Mouse (Mus musculus): ENCODE results near the gene Rcor1. TPM values are rescaled to one million over a fixed set of nuclear protein-coding genes. Genes with fewer than 3 reads are reported as not detected.
A peak's percentile ranks its signal among the peaks of the same experiment; 100 is the strongest.

Rcor1 gene
- total RNA-seq, 1 experiment = 13.0 TPM

DNA sequence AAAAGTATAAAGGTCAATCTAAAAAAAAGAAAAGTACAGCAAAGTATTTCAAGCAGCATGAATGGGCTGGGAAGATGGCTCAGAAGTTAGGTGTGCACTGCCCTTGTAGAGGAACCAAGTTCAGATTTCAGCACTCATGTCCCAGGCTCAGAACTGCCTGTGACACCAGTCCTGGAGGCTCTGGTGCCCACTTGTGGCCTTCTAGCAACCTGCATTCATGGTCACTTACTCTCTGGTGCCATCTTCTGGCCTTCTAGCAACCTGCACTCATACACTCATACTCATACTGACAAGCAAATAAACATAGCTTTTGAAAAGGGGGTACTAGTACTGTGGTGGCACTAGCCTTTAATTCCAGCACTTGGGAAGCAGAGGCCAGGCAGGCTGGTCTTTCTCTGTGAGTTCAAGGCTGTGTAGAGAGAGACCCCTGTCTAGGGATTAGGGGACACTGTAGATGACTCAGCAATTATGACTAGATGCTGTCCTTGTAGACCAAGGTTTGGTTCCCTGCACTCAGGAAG lies 83.2 kb downstream of the Rcor1 start:
- peak; percentile 66 for DNase-seq (ENCODE audit: low read depth, low spot score)
- Histone ChIP-seq H3K9me3 (ENCODE audit: control insufficient read depth, insufficient read depth, low read depth, low read length) (no peaks in the 10 kb centered on the region), H3K4me3 (ENCODE audit: insufficient read depth in 1 of 2, low read depth in 1 of 2, low read length in 2 of 2, poor library complexity in 1 of 2, severe bottlenecking in 1 of 2) (no peak overlapping the region), H3K4me1 (ENCODE audit: control insufficient read depth in 2 of 2, insufficient read depth in 2 of 2, low read length in 2 of 2, poor library complexity in 1 of 2) (no peaks in the 10 kb centered on the region), H3K9ac (ENCODE audit: insufficient read depth, low read depth, low read length, poor library complexity, severe bottlenecking) (no peak overlapping the region), H3K27ac (ENCODE audit: insufficient read depth, low read depth, low read length, poor library complexity, severe bottlenecking) (no peak overlapping the region), H3K36me3 (ENCODE audit: control insufficient read depth, insufficient read depth, low read length, poor library complexity, severe bottlenecking) (peaks cover 3% of the 10 kb centered on the region; the same call in 1 of the 2 replicates)
- in situ Hi-C loops (cut with MboI; ENCODE audit: low sequenced_read_pairs in 2 of 2, unreplicated experiment in 2 of 2) = no loop called here
- peak; percentile 78 for TF ChIP-seq MAFK (IDR thresholded peaks at IDR 0.05; ENCODE audit: insufficient read depth, low read depth, low read length)
- TF ChIP-seq ZNF384 (IDR thresholded peaks at IDR 0.05; ENCODE audit: low read depth, low read length) = no peak
- TF ChIP-seq CHD2 (IDR thresholded peaks at IDR 0.05; ENCODE audit: low read depth, low read length) = no peak
- peak; percentile 76 for TF ChIP-seq ZC3H11A (IDR thresholded peaks at IDR 0.05; ENCODE audit: borderline replicate concordance, low read depth, low read length)
- 0 out of 2 replicates have a peak, but pooled peaks have one; percentile 39 for TF ChIP-seq HCFC1 (IDR thresholded peaks at IDR 0.05; ENCODE audit: borderline replicate concordance, insufficient read depth, low read length)

GRCm38 (mm10) chr12:111124601-111125260 lies 85.6 kb downstream of the Rcor1 start:
- no peak for DNase-seq (ENCODE audit: low read depth, low spot score)
- H3K9ac ChIP-seq (ENCODE audit: insufficient read depth, low read depth, low read length, poor library complexity, severe bottlenecking) = no peak overlapping the region
- no peaks in the 10 kb centered on the region for H3K4me1 ChIP-seq (ENCODE audit: control insufficient read depth in 2 of 2, insufficient read depth in 2 of 2, low read length in 2 of 2, poor library complexity in 1 of 2)
- TF ChIP-seq ZC3H11A (IDR thresholded peaks at IDR 0.05; ENCODE audit: borderline replicate concordance, low read depth, low read length) (no peak), HCFC1 (IDR thresholded peaks at IDR 0.05; ENCODE audit: borderline replicate concordance, insufficient read depth, low read length) (no peak), ZNF384 (IDR thresholded peaks at IDR 0.05; ENCODE audit: low read depth, low read length) (no peak), MAFK (IDR thresholded peaks at IDR 0.05; ENCODE audit: insufficient read depth, low read depth, low read length) (no peak), CHD2 (IDR thresholded peaks at IDR 0.05; ENCODE audit: low read depth, low read length) (no peak)
- H3K27ac ChIP-seq (ENCODE audit: insufficient read depth, low read depth, low read length, poor library complexity, severe bottlenecking) = no peak overlapping the region
- no peaks in the 10 kb centered on the region; the same call in 1 of the 2 replicates for H3K36me3 ChIP-seq (ENCODE audit: control insufficient read depth, insufficient read depth, low read length, poor library complexity, severe bottlenecking)
- no peak overlapping the region for H3K4me3 ChIP-seq (ENCODE audit: insufficient read depth in 1 of 2, low read depth in 1 of 2, low read length in 2 of 2, poor library complexity in 1 of 2, severe bottlenecking in 1 of 2)
- in situ Hi-C loops (cut with MboI; ENCODE audit: low sequenced_read_pairs in 2 of 2, unreplicated experiment in 2 of 2) = no loop called here
- H3K9me3 ChIP-seq (ENCODE audit: control insufficient read depth, insufficient read depth, low read depth, low read length) = no peaks in the 10 kb centered on the region

DNA sequence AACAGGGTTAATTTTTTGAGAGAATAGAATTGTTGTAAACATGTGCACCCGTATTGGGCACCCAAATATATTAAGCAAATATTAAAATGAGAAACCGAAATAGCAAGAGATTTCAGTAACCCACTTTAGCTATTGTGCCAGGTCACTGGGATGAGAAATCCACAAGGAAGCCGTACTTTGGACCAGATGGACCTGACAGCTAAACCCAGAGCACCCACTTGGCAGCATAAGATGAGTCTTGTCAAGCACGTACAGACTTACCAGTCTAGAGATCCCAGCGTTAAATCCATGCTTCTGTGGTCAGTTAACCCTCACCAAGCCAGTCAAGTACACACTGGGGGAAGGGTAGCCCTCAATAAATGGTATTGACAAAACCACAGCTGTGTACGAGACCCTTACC lies 86.5 kb downstream of the Rcor1 start:
- no peaks in the 10 kb centered on the region for H3K36me3 ChIP-seq (ENCODE audit: control insufficient read depth, insufficient read depth, low read length, poor library complexity, severe bottlenecking)
- H3K4me3 ChIP-seq (ENCODE audit: insufficient read depth in 1 of 2, low read depth in 1 of 2, low read length in 2 of 2, poor library complexity in 1 of 2, severe bottlenecking in 1 of 2) = no peak overlapping the region
- H3K4me1 ChIP-seq (ENCODE audit: control insufficient read depth in 2 of 2, insufficient read depth in 2 of 2, low read length in 2 of 2, poor library complexity in 1 of 2) = no peaks in the 10 kb centered on the region
- TF ChIP-seq HCFC1 (IDR thresholded peaks at IDR 0.05; ENCODE audit: borderline replicate concordance, insufficient read depth, low read length) = no peak
- no peak for TF ChIP-seq ZC3H11A (IDR thresholded peaks at IDR 0.05; ENCODE audit: borderline replicate concordance, low read depth, low read length)
- TF ChIP-seq ZNF384 (IDR thresholded peaks at IDR 0.05; ENCODE audit: low read depth, low read length) = no peak
- TF ChIP-seq MAFK (IDR thresholded peaks at IDR 0.05; ENCODE audit: insufficient read depth, low read depth, low read length) = no peak
- TF ChIP-seq CHD2 (IDR thresholded peaks at IDR 0.05; ENCODE audit: low read depth, low read length) = no peak
- in situ Hi-C loops (cut with MboI; ENCODE audit: low sequenced_read_pairs in 2 of 2, unreplicated experiment in 2 of 2) = no loop called here
- H3K27ac ChIP-seq (ENCODE audit: insufficient read depth, low read depth, low read length, poor library complexity, severe bottlenecking) = no peak overlapping the region
- H3K9ac ChIP-seq (ENCODE audit: insufficient read depth, low read depth, low read length, poor library complexity, severe bottlenecking) = no peak overlapping the region
- H3K9me3 ChIP-seq (ENCODE audit: control insufficient read depth, insufficient read depth, low read depth, low read length) = no peaks in the 10 kb centered on the region
- no peak for DNase-seq (ENCODE audit: low read depth, low spot score)

DNA sequence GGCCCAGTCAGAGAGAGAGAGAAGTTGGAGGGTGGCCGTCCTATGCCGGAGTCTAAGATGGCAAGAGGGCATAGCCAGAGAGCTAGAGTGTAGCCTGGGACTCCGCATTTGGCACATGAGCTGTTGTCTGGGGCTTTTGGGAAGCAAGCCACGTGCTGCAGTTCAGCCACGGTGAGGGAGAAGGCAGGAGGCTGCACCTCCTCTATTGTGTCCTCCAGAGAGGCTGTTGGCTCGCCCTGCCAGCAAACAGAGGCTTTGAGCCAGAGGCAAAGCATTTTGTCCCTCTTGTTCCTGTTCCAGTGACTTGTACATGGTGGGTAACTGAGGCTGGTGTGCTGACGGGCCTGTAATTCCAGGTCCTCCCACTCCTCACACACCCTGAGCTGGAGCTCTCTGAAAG lies 95.0 kb downstream of the Rcor1 start:
- no peak for TF ChIP-seq HCFC1 (IDR thresholded peaks at IDR 0.05; ENCODE audit: borderline replicate concordance, insufficient read depth, low read length)
- no peak for TF ChIP-seq CHD2 (IDR thresholded peaks at IDR 0.05; ENCODE audit: low read depth, low read length)
- no peak for TF ChIP-seq ZC3H11A (IDR thresholded peaks at IDR 0.05; ENCODE audit: borderline replicate concordance, low read depth, low read length)
- no peak for TF ChIP-seq MAFK (IDR thresholded peaks at IDR 0.05; ENCODE audit: insufficient read depth, low read depth, low read length)
- TF ChIP-seq ZNF384 (IDR thresholded peaks at IDR 0.05; ENCODE audit: low read depth, low read length) = no peak
- Histone ChIP-seq H3K9ac (ENCODE audit: insufficient read depth, low read depth, low read length, poor library complexity, severe bottlenecking) (no peak overlapping the region), H3K4me1 (ENCODE audit: control insufficient read depth in 2 of 2, insufficient read depth in 2 of 2, low read length in 2 of 2, poor library complexity in 1 of 2) (no peaks in the 10 kb centered on the region), H3K36me3 (ENCODE audit: control insufficient read depth, insufficient read depth, low read length, poor library complexity, severe bottlenecking) (no peaks in the 10 kb centered on the region), H3K27ac (ENCODE audit: insufficient read depth, low read depth, low read length, poor library complexity, severe bottlenecking) (no peak overlapping the region), H3K9me3 (ENCODE audit: control insufficient read depth, insufficient read depth, low read depth, low read length) (no peaks in the 10 kb centered on the region), H3K4me3 (ENCODE audit: insufficient read depth in 1 of 2, low read depth in 1 of 2, low read length in 2 of 2, poor library complexity in 1 of 2, severe bottlenecking in 1 of 2) (no peak overlapping the region)
- in situ Hi-C loops (cut with MboI; ENCODE audit: low sequenced_read_pairs in 2 of 2, unreplicated experiment in 2 of 2) = no loop called here
- no peak for DNase-seq (ENCODE audit: low read depth, low spot score)

All from ES-E14 (cell line).